Mouse (Mus musculus) CH12.LX (cell line): ENCODE data around the gene 1700040F15Rik. TPM values are rescaled to one million over a fixed set of nuclear protein-coding genes. Genes with fewer than 3 reads are reported as not detected.
"Not testable (repeated sequence)": the region's sequence is repeated elsewhere in the genome, so short reads cannot be mapped to it uniquely, and the experiment has no call there.

Experiments used
- DNase-seq: peaks from one replicate; pipeline ENCODE4 v3.0.0-alpha.2; 2013; ENCODE audit errors: extremely low read depth
- H3K27ac ChIP-seq: 2 replicates; pipeline ENCODE4 v1.5.1; 2012; ENCODE audit warnings: low read depth, mild to moderate bottlenecking, control low read depth, moderate library complexity; ENCODE audit not compliant: insufficient read depth
- H3K27me3 ChIP-seq: replicated peaks from 2 replicates; pipeline ENCODE3; 2012; ENCODE audit warnings: inconsistent platforms
- H3K36me3 ChIP-seq, 2 experiments: replicated peaks in 1 of 2; 2 replicates each; pipeline versions ENCODE3 to v1.6.1; 2012; ENCODE audit warnings: inconsistent platforms in 1 of 2, low read length in 1 of 2, mild to moderate bottlenecking in 1 of 2, mixed read lengths in 1 of 2, moderate library complexity in 1 of 2; ENCODE audit not compliant: control insufficient read depth in 1 of 2, insufficient read depth in 1 of 2
- H3K4me1 ChIP-seq, 2 experiments: 2 replicates each; pipeline ENCODE4 v1.6.1; 2012; ENCODE audit warnings: inconsistent platforms in 1 of 2, moderate library complexity in 1 of 2; ENCODE audit not compliant: insufficient read depth in 2 of 2, control insufficient read depth in 1 of 2
- H3K4me2 ChIP-seq: 2 replicates; pipeline ENCODE4 v1.6.1; 2012; ENCODE audit warnings: low read depth, mild to moderate bottlenecking, control low read depth; ENCODE audit not compliant: poor library complexity, insufficient read depth, severe bottlenecking
- H3K4me3 ChIP-seq, 3 experiments: fragments of 150-350 bp in 1 of 3; sonication (generic) in 1 of 3; replicated peaks in 1 of 3; 2 replicates each; pipeline versions ENCODE3 to v1.5.1; 2011 to 2012; ENCODE audit warnings: low read depth in 2 of 3, low read length in 2 of 3, mild to moderate bottlenecking in 2 of 3, moderate library complexity in 2 of 3, control low read depth in 1 of 3, improper control_type of control experiment in 1 of 3, inconsistent platforms in 1 of 3, mixed read lengths in 1 of 3; ENCODE audit not compliant: poor library complexity in 1 of 3
- H3K79me2 ChIP-seq: replicated peaks from 2 replicates; pipeline ENCODE4 v1.6.1; 2012; ENCODE audit warnings: mild to moderate bottlenecking, moderate library complexity; ENCODE audit not compliant: control insufficient read depth, poor library complexity, insufficient read depth, severe bottlenecking; ENCODE audit errors: extremely low read depth
- H3K9ac ChIP-seq: 2 replicates; pipeline ENCODE4 v1.6.1; 2012; ENCODE audit warnings: low read depth, mild to moderate bottlenecking, control low read depth, moderate library complexity; ENCODE audit not compliant: insufficient read depth
- H3K9me3 ChIP-seq: replicated peaks from 2 replicates; pipeline ENCODE3; 2012; ENCODE audit warnings: low read length, inconsistent platforms, mixed read lengths
- dilution Hi-C: fragments of 300-500 bp; cut with MboI; formaldehyde crosslinking; loops from 2 replicates; pipeline ENCODE4 v1.14.3; 2020; ENCODE audit warnings: low sequenced_read_pairs; ENCODE audit not compliant: extremely low pct_unique_long_range_greater_than_20kb, extremely low pct_ligation_motif_present
- in situ Hi-C: fragments of 300-500 bp; cut with MboI; formaldehyde crosslinking; loops from 3 replicates; pipeline ENCODE4 v1.14.3; 2019; ENCODE audit warnings: low sequenced_read_pairs, low pct_ligation_motif_present, low pct_unique_long_range_greater_than_20kb, mixed read lengths
- polyA plus RNA-seq: library from polyadenylated mRNA; unstranded; fragments of >175 nt; gene quantifications from 2 replicates; pipeline ENCODE4 v1.2.1, GENCODE M21; 2012; ENCODE audit warnings: low read depth; ENCODE audit not compliant: insufficient read length
- total RNA-seq, 2 experiments: library from RNA; depleted of rRNA; stranded (reverse); fragments of 300-350 nt in 1 of 2; fragments of >200 nt in 1 of 2; gene quantifications; 2 replicates each; pipeline ENCODE4 v1.2.3; 2012 to 2014

The 1700040F15Rik gene
- total RNA-seq (2012; rRNA removed) = not detected in 2 replicates
- total RNA-seq (2014; rRNA removed) = not detected in 2 replicates
- polyA plus RNA-seq = not detected in 2 replicates

GRCm38 (mm10) chrY:61101947-61102346 is at the start of gene 1700040F15Rik:
1700040F15Rik (plus strand) TSS chrY:61102247.
- H3K4me3 ChIP-seq, H3K4me2 ChIP-seq, H3K9ac ChIP-seq, in situ Hi-C loops, DNase-seq, H3K4me1 ChIP-seq, H3K79me2 ChIP-seq, H3K36me3 ChIP-seq, dilution Hi-C loops, H3K27me3 ChIP-seq, H3K9me3 ChIP-seq, H3K27ac ChIP-seq: not testable (repeated sequence)
